Mouse (Mus musculus) MEL (cell line): ENCODE results near the gene Unc13b. TPM values are rescaled to one million over a fixed set of nuclear protein-coding genes. Genes with fewer than 3 reads are reported as not detected.

Experiments
- DNase-seq: peaks from one replicate; pipeline ENCODE4 v3.0.0; 2011; ENCODE audit warnings: low read depth, low spot score
- H3K27ac ChIP-seq: 2 replicates; pipeline ENCODE4 v1.5.1; 2012; ENCODE audit warnings: low read depth, mild to moderate bottlenecking, control low read depth, low read length, moderate library complexity; ENCODE audit not compliant: control insufficient read depth
- H3K27me3 ChIP-seq, 2 experiments: fragments of 150-350 bp in 1 of 2; sonication (generic) in 1 of 2; 2 replicates each; pipeline ENCODE4 v1.6.1; 2012; ENCODE audit warnings: low read length in 2 of 2, mild to moderate bottlenecking in 2 of 2, improper control_type of control experiment in 1 of 2, moderate library complexity in 1 of 2; ENCODE audit not compliant: insufficient read depth in 2 of 2, control insufficient read depth in 1 of 2
- H3K36me3 ChIP-seq, 2 experiments: 2 replicates each; pipeline ENCODE4 v1.6.1; 2012 to 2014; ENCODE audit warnings: low read length in 2 of 2, improper control_type of control experiment in 1 of 2, inconsistent platforms in 1 of 2, mild to moderate bottlenecking in 1 of 2; ENCODE audit not compliant: insufficient read depth in 2 of 2, control insufficient read depth in 1 of 2
- H3K4me1 ChIP-seq, 2 experiments: fragments of 150-350 bp in 1 of 2; sonication (generic) in 1 of 2; 2 replicates each; pipeline ENCODE4 v1.6.1; 2012; ENCODE audit warnings: low read length in 2 of 2, improper control_type of control experiment in 1 of 2, mild to moderate bottlenecking in 1 of 2; ENCODE audit not compliant: insufficient read depth in 2 of 2, control insufficient read depth in 1 of 2
- H3K4me3 ChIP-seq, 2 experiments: fragments of 150-350 bp in 1 of 2; sonication (generic) in 1 of 2; 2 replicates each; pipeline ENCODE4 v1.5.1; 2012; ENCODE audit warnings: low read depth in 2 of 2, low read length in 2 of 2, mild to moderate bottlenecking in 2 of 2, moderate library complexity in 2 of 2, control low read depth in 1 of 2, improper control_type of control experiment in 1 of 2; ENCODE audit not compliant: control insufficient read depth in 1 of 2, insufficient read depth in 1 of 2
- H3K79me2 ChIP-seq: 2 replicates; pipeline ENCODE4 v1.6.1; 2012; ENCODE audit warnings: mild to moderate bottlenecking, low read length, moderate library complexity; ENCODE audit not compliant: control insufficient read depth, poor library complexity, insufficient read depth
- H3K9ac ChIP-seq: 2 replicates; pipeline ENCODE4 v1.6.1; 2012; ENCODE audit warnings: low read depth, mild to moderate bottlenecking, control low read depth, low read length, moderate library complexity; ENCODE audit not compliant: control insufficient read depth, poor library complexity, severe bottlenecking
- H3K9me3 ChIP-seq: fragments of 150-350 bp; sonication (generic); replicated peaks from 2 replicates; pipeline ENCODE4 v1.6.1; 2012; ENCODE audit warnings: mild to moderate bottlenecking, low read length, improper control_type of control experiment, moderate library complexity; ENCODE audit not compliant: insufficient read depth
- CTCF ChIP-seq, 3 experiments: IDR thresholded peaks in 2 of 3; conservative IDR thresholded peaks in 1 of 3; 2 replicates each; pipeline ENCODE4 v1.5.1; 2011 to 2012; ENCODE audit warnings: low read length in 3 of 3, low read depth in 2 of 3, mild to moderate bottlenecking in 2 of 3, improper control_type of control experiment in 1 of 3, inconsistent platforms in 1 of 3, mixed read lengths in 1 of 3, moderate library complexity in 1 of 3; ENCODE audit not compliant: control insufficient read depth in 1 of 3, insufficient read depth in 1 of 3, poor library complexity in 1 of 3, severe bottlenecking in 1 of 3
- E2F4 ChIP-seq: IDR thresholded peaks from 2 replicates; pipeline ENCODE4 v1.6.1; 2011; ENCODE audit warnings: low read depth, low read length, improper control_type of control experiment, borderline replicate concordance
- ELF1 ChIP-seq: IDR thresholded peaks from 2 replicates; pipeline ENCODE4 v1.6.1; 2014; ENCODE audit warnings: low read depth, mild to moderate bottlenecking, inconsistent platforms, low read length, improper control_type of control experiment, moderate library complexity
- GATA1 ChIP-seq: IDR thresholded peaks from 2 replicates; pipeline ENCODE4 v1.6.1; 2011; ENCODE audit warnings: low read depth, low read length, improper control_type of control experiment
- HCFC1 ChIP-seq: IDR thresholded peaks from 2 replicates; pipeline ENCODE4 v1.6.1; 2012; ENCODE audit warnings: low read depth, mild to moderate bottlenecking, inconsistent platforms, low read length, improper control_type of control experiment, moderate library complexity
- KAT2A ChIP-seq: conservative IDR thresholded peaks from 2 replicates; pipeline ENCODE4 v1.6.1; 2012; ENCODE audit warnings: low read depth, low read length, improper control_type of control experiment, inconsistent platforms
- MAFK ChIP-seq: IDR thresholded peaks from 2 replicates; pipeline ENCODE4 v1.6.1; 2011; ENCODE audit warnings: low read depth, mild to moderate bottlenecking, low read length, improper control_type of control experiment, borderline replicate concordance
- MAZ ChIP-seq: IDR thresholded peaks from 2 replicates; pipeline ENCODE4 v1.6.1; 2012; ENCODE audit warnings: low read depth, mild to moderate bottlenecking, inconsistent platforms, low read length, improper control_type of control experiment
- MEF2A ChIP-seq: IDR thresholded peaks from 2 replicates; pipeline ENCODE4 v1.6.1; 2014; ENCODE audit warnings: low read depth, mild to moderate bottlenecking, inconsistent platforms, low read length, improper control_type of control experiment; ENCODE audit not compliant: poor library complexity, insufficient replicate concordance, severe bottlenecking; ENCODE audit errors: extremely low read depth
- MYB ChIP-seq: IDR thresholded peaks from 2 replicates; pipeline ENCODE4 v1.6.1; 2011; ENCODE audit warnings: mild to moderate bottlenecking, low read depth, low read length, improper control_type of control experiment
- NRF1 ChIP-seq: IDR thresholded peaks from 2 replicates; pipeline ENCODE4 v1.6.1; 2014; ENCODE audit warnings: low read depth, mild to moderate bottlenecking, inconsistent platforms, low read length, improper control_type of control experiment, moderate library complexity; ENCODE audit not compliant: poor library complexity, insufficient read depth, severe bottlenecking
- POLR2AphosphoS5 ChIP-seq: IDR thresholded peaks from 2 replicates; pipeline ENCODE4 v1.6.1; 2012; ENCODE audit warnings: low read depth, borderline replicate concordance, mild to moderate bottlenecking, inconsistent platforms, low read length, moderate library complexity, mixed read lengths
- RAD21 ChIP-seq: IDR thresholded peaks from 2 replicates; pipeline ENCODE4 v1.6.1; 2011; ENCODE audit warnings: mild to moderate bottlenecking, low read depth, low read length, improper control_type of control experiment
- SMC3 ChIP-seq: IDR thresholded peaks from 2 replicates; pipeline ENCODE4 v1.6.1; 2011; ENCODE audit warnings: low read depth, low read length, improper control_type of control experiment
- TAL1 ChIP-seq: IDR thresholded peaks from 2 replicates; pipeline ENCODE4 v1.6.1; 2012; ENCODE audit warnings: mild to moderate bottlenecking, inconsistent platforms, low read length, moderate library complexity, mixed read lengths
- TBP ChIP-seq: IDR thresholded peaks from 2 replicates; pipeline ENCODE4 v1.8.0; 2011; ENCODE audit warnings: low read depth, low read length, improper control_type of control experiment
- UBTF ChIP-seq: IDR thresholded peaks from 2 replicates; pipeline ENCODE4 v1.6.1; 2012; ENCODE audit warnings: low read depth, mild to moderate bottlenecking, inconsistent platforms, low read length, improper control_type of control experiment, moderate library complexity, borderline replicate concordance; ENCODE audit not compliant: insufficient read depth
- USF1 ChIP-seq: IDR thresholded peaks from 2 replicates; pipeline ENCODE4 v1.6.1; 2014; ENCODE audit warnings: low read depth, mild to moderate bottlenecking, inconsistent platforms, low read length, improper control_type of control experiment, moderate library complexity
- ZC3H11A ChIP-seq: IDR thresholded peaks from 2 replicates; pipeline ENCODE4 v1.6.1; 2012; ENCODE audit warnings: low read depth, mild to moderate bottlenecking, inconsistent platforms, low read length, improper control_type of control experiment
- ZNF384 ChIP-seq: IDR thresholded peaks from 2 replicates; pipeline ENCODE4 v1.6.1; 2012; ENCODE audit warnings: low read depth, mild to moderate bottlenecking, inconsistent platforms, low read length, improper control_type of control experiment
- polyA plus RNA-seq, 2 experiments: library from polyadenylated mRNA; stranded (reverse) in 1 of 2; unstranded in 1 of 2; fragments of >175 nt in 1 of 2; fragments of >200 nt in 1 of 2; gene quantifications; 2 replicates each; pipeline versions ENCODE4 v1.2.1 to v1.2.4; 2012; ENCODE audit warnings: low replicate concordance in 2 of 2, low read depth in 1 of 2; ENCODE audit not compliant: insufficient read length in 2 of 2, insufficient read depth in 1 of 2, missing spikeins in 1 of 2
- total RNA-seq: library from RNA; depleted of rRNA; stranded (reverse); fragments of 300-350 nt; gene quantifications from 2 replicates; pipeline ENCODE4 v1.2.3, GENCODE M21; 2012

The Unc13b gene
- total and polyA plus RNA-seq, 3 experiments = 5.4 to 9.6 TPM; not detected in 1

GRCm38 (mm10) chr4:43236898-43237297 lies 178.1 kb downstream of the Unc13b start:
- Histone ChIP-seq H3K27me3 (no peaks in the 10 kb centered on the region), H3K27ac (no peak overlapping the region), H3K4me1 (peaks cover 6 to 8% of the 10 kb centered on the region in 2 experiments), H3K79me2 (no peaks in the 10 kb centered on the region), H3K9me3 (no peaks in the 10 kb centered on the region), H3K9ac (no peak overlapping the region), H3K4me3 (no peak overlapping the region), H3K36me3 (peaks cover 0 to 6% of the 10 kb centered on the region in 2 experiments; a peak in 2 of 4 replicates)
- TF ChIP-seq MAFK (no peak), HCFC1 (no peak), POLR2AphosphoS5 (no peak), E2F4 (no peak), SMC3 (no peak), MYB (no peak), USF1 (no peak)
- no peak for DNase-seq

- Histone ChIP-seq H3K27ac (no peak overlapping the region), H3K79me2 (no peaks in the 10 kb centered on the region), H3K9me3 (no peaks in the 10 kb centered on the region), H3K36me3 (no peaks in the 10 kb centered on the region), H3K4me1 (no peaks in the 10 kb centered on the region), H3K27me3 (no peaks in the 10 kb centered on the region), H3K9ac (no peak overlapping the region), H3K4me3 (no peak overlapping the region)
- no peak for TF ChIP-seq MEF2A
- no peak for TF ChIP-seq KAT2A
- no peak for TF ChIP-seq NRF1
- no peak for TF ChIP-seq TBP
- TF ChIP-seq GATA1 = no peak
- TF ChIP-seq UBTF = no peak
- TF ChIP-seq SMC3 = no peak
- TF ChIP-seq MAZ = no peak
- no peak for TF ChIP-seq TAL1
- TF ChIP-seq RAD21 = no peak
- TF ChIP-seq ELF1 = no peak
- no peak for TF ChIP-seq ZC3H11A
- no peak for TF ChIP-seq CTCF (IDR thresholded peaks at IDR 0.05 in 2 of 3, conservative IDR thresholded peaks at IDR 0.05 in 1 of 3; ENCODE audit: control insufficient read depth in 1 of 3, insufficient read depth in 1 of 3, low read depth in 2 of 3, low read length in 3 of 3, poor library complexity in 1 of 3, severe bottlenecking in 1 of 3)
- no peak for TF ChIP-seq ZNF384
- no peak for DNase-seq
Observed at GRCm38 (mm10) chr4:43240716-43241115, 182.0 kb downstream of the Unc13b start.
